Mouse (Mus musculus): ENCODE data around the gene Rnf207.

Rnf207 gene

GRCm38 (mm10) chr4:152273191-152273590 lies 45.6 kb downstream of the Rnf207 start:
- DNase-seq (ENCODE audit: low read depth, low spot score): no peak

GRCm38 (mm10) chr4:152272449-152273049 lies 46.2 kb downstream of the Rnf207 start:
- no peak for DNase-seq (ENCODE audit: low read depth, low spot score)

GRCm38 (mm10) chr4:152272006-152272405 lies 46.8 kb downstream of the Rnf207 start:
- DNase-seq (ENCODE audit: low read depth, low spot score): no peak

GRCm38 (mm10) chr4:152271334-152271733 lies 47.5 kb downstream of the Rnf207 start:
- DNase-seq (ENCODE audit: low read depth, low spot score): no peak

GRCm38 (mm10) chr4:152270599-152270998 lies 48.2 kb downstream of the Rnf207 start:
- DNase-seq (ENCODE audit: low read depth, low spot score): no peak

- no peak for DNase-seq (ENCODE audit: low read depth, low spot score)
These were observed 48.8 kb downstream of the Rnf207 start for GRCm38 (mm10) chr4:152269967-152270366.

GRCm38 (mm10) chr4:152267748-152268369 lies 50.9 kb downstream of the Rnf207 start:
- DNase-seq (ENCODE audit: low read depth, low spot score): no peak

- no peak for DNase-seq (ENCODE audit: low read depth, low spot score)
These were observed 52.4 kb downstream of the Rnf207 start for GRCm38 (mm10) chr4:152266236-152266895.

- DNase-seq (ENCODE audit: low read depth, low spot score): no peak
These were observed 53.0 kb downstream of the Rnf207 start for GRCm38 (mm10) chr4:152265791-152266190.

- DNase-seq (ENCODE audit: low read depth, low spot score): peak; percentile 71
These were observed 53.8 kb downstream of the Rnf207 start for GRCm38 (mm10) chr4:152264867-152265568.

- DNase-seq (ENCODE audit: low read depth, low spot score): no peak
These were observed 54.6 kb downstream of the Rnf207 start for GRCm38 (mm10) chr4:152264177-152264530.

- peak; percentile 93 for DNase-seq (ENCODE audit: low read depth, low spot score)
These were observed 55.1 kb downstream of the Rnf207 start for GRCm38 (mm10) chr4:152263512-152264176.

- DNase-seq (ENCODE audit: low read depth, low spot score): peak; percentile 50
These were observed 55.7 kb downstream of the Rnf207 start for GRCm38 (mm10) chr4:152263089-152263488.

- DNase-seq (ENCODE audit: low read depth, low spot score): no peak
These were observed 56.6 kb downstream of the Rnf207 start for GRCm38 (mm10) chr4:152262187-152262586.

- no peak for DNase-seq (ENCODE audit: low read depth, low spot score)
These were observed 58.3 kb downstream of the Rnf207 start for GRCm38 (mm10) chr4:152260451-152260850.

- no peak for DNase-seq (ENCODE audit: low read depth, low spot score)
These were observed 61.7 kb downstream of the Rnf207 start for GRCm38 (mm10) chr4:152257070-152257469.

Data from ZHBTc4 (cell line).